Mouse (Mus musculus) cerebellum, postnatal 14 days (tissue): ENCODE data around the gene 1700023F06Rik.

Experiments used
- DNase-seq, 2 experiments: peaks; one replicate each; pipeline ENCODE4 v3.0.0; 2021; ENCODE audit warnings: mixed read lengths in 2 of 2

1700023F06Rik gene

GRCm38 (mm10) chr11:103221437-103221836 is 13.1 kb upstream of the 1700023F06Rik start:
- no peak for DNase-seq

GRCm38 (mm10) chr11:103219995-103220394 is 11.6 kb upstream of the 1700023F06Rik start:
- peak; percentile 22 to 51 for DNase-seq

GRCm38 (mm10) chr11:103219259-103219658 is 10.9 kb upstream of the 1700023F06Rik start:
- no peak for DNase-seq

- no peak for DNase-seq
These were observed 10.2 kb upstream of the 1700023F06Rik start for GRCm38 (mm10) chr11:103218517-103218901.

- DNase-seq, result peak; percentile 84 to 85
These were observed 9.6 kb upstream of the 1700023F06Rik start, which contains the start of gene Spata32 for GRCm38 (mm10) chr11:103217790-103218516. Gene Spata32, minus strand, starts transcription at chr11:103218432.

GRCm38 (mm10) chr11:103215355-103215754 is 7.0 kb upstream of the 1700023F06Rik start:
- DNase-seq, result no peak

- DNase-seq, result no peak
These were observed 5.4 kb upstream of the 1700023F06Rik start for GRCm38 (mm10) chr11:103213712-103214111.

GRCm38 (mm10) chr11:103210291-103210690 is 1.9 kb upstream of the 1700023F06Rik start:
- DNase-seq, result no peak

GRCm38 (mm10) chr11:103206203-103206602 is 2.2 kb downstream of the 1700023F06Rik start:
- DNase-seq, result no peak

- DNase-seq, result no peak
These were observed 6.0 kb downstream of the 1700023F06Rik start for GRCm38 (mm10) chr11:103202376-103202775.

GRCm38 (mm10) chr11:103201664-103202063 is 6.7 kb downstream of the 1700023F06Rik start:
- peak; percentile 73 to 74 for DNase-seq

- peak; percentile 91 to 94 for DNase-seq
These were observed 9.2 kb downstream of the 1700023F06Rik start for GRCm38 (mm10) chr11:103198911-103199803.

- DNase-seq, result peak; percentile 42
These were observed 10.0 kb downstream of the 1700023F06Rik start for GRCm38 (mm10) chr11:103198339-103198738.

- DNase-seq, result peak in 1 of 2 experiments; percentile 24
These were observed 11.0 kb downstream of the 1700023F06Rik start for GRCm38 (mm10) chr11:103197340-103197739.

GRCm38 (mm10) chr11:103195656-103196055 is 12.7 kb downstream of the 1700023F06Rik start:
- DNase-seq, result peak in 1 of 2 experiments; percentile 40

GRCm38 (mm10) chr11:103195236-103195635 is 13.1 kb downstream of the 1700023F06Rik start:
- DNase-seq, result peak; percentile 29 to 60

- no peak for DNase-seq
These were observed 14.6 kb downstream of the 1700023F06Rik start for GRCm38 (mm10) chr11:103193825-103194168.

- peak; percentile 80 to 84 for DNase-seq
These were observed 15.2 kb downstream of the 1700023F06Rik start for GRCm38 (mm10) chr11:103192956-103193824.

GRCm38 (mm10) chr11:103192230-103192955 is 16.0 kb downstream of the 1700023F06Rik start:
- DNase-seq, result peak in 1 of 2 experiments; percentile 53

GRCm38 (mm10) chr11:103184891-103185290 is 23.5 kb downstream of the 1700023F06Rik start:
- peak; percentile 77 to 81 for DNase-seq

GRCm38 (mm10) chr11:103181911-103182310 is 26.4 kb downstream of the 1700023F06Rik start:
- no peak for DNase-seq

- DNase-seq, result no peak
These were observed 27.0 kb downstream of the 1700023F06Rik start for GRCm38 (mm10) chr11:103181349-103181748.
